Mouse (Mus musculus): ENCODE data around the gene Vps52. TPM values are rescaled to one million over a fixed set of nuclear protein-coding genes. Genes with fewer than 3 reads are reported as not detected.

The Vps52 gene
- polyA plus RNA-seq (2021), result 56.9 TPM

DNA sequence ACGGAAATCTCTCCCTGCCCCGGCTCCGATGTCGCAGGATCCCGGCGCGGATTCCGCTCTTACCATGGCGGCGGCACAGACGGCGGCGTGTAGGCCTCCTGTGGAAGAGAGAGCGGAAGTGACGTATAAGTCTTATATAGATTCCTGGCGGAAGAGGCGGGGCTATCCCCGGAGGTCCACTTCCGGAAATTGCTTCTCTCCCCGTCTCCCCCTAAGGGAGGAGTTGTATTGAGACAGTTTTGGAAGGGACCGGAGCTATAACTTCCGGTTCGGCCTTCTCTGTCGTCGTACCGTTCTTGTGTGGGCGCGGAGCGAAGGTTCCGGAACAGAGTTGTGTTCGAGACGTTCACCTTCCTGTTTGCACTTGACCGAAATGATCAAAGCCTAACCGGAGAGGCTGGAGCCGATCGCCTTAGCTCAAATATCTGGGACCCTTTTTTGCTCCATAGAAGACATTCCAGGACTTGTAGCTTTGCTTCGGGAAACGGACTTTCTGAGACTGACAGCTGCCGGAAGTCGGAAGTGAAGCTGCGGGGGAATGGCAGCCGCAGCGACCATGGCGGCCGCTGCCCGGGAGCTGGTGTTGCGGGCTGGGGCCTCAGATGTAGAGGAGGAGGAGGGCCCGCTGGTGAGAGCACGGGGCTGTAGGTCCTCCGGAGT, at the start of gene Vps52, which contains the start of gene Rps18:
TSS of gene Vps52 (plus strand) at position 258 of the 660 bp plus-strand sequence.
TSS of gene Rps18 (minus strand) at position 447 of the 660 bp plus-strand sequence.
- ATAC-seq, result peak; percentile 56
- H3K27me3 ChIP-seq, result no peaks in the 10 kb centered on the region
- TF ChIP-seq CTCF (IDR thresholded peaks at IDR 0.05), result no peak
- in situ Hi-C loops (cut with MboI; ENCODE audit: low pct_unique_long_range_greater_than_20kb), result no loop called here
- CTCF ChIA-PET, result interaction anchor here (1.2 to 1.3 kb wide), 2 partner anchors 15 to 29 kb away, joined by 3 to 5 read pairs; partner anchors contain the start of genes Pfdn6 and Wdr46
- POLR2A ChIA-PET, result interaction anchor here (1.0 to 3.2 kb wide), 6 partner anchors 10 to 53 kb away, joined by 3 to 9 read pairs (median 4); partner anchors contain the start of genes Daxx and Wdr46
- peak; percentile 91 for DNase-seq (ENCODE audit: low read depth, low spot score)

DNA sequence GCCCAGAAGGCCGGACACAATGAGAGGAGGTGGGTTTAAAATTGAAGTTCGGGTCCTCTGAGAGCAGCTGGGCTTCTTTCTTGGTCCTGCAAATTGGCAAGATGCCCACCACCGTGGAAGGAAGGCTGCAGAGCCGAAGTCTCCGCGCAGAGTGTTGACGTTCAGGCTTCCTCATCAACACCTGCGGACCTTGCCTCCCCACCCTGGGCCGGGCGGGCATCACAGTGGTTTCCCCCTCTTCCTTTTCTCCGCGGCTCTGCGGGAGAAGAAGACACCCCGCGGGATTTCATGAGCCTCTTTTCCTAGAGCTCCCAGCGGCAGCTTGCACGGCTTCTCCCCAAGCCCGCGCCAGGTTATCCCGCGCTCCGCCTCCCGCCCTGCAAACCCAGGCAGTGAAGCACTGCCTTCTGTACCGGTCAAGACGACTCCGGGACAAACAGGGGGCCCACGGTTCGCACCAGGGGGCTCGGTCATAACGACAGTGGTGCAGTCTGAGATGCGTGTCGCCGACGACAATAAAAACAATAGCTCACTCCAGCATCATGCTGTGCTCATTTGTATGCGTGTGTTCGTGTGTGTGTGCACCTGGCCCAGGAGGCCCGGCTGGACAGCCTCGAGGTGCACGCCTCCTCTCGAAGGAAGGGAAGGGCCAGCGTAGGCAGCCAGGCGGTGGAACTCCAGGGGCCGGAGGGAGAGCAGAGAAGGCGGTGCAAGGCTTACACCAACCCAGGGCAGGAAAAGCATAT, 47.1 kb upstream of the Vps52 start:
- H3K27me3 ChIP-seq, result no peaks in the 10 kb centered on the region
- peak; percentile 44 for ATAC-seq
- ChIA-PET CTCF (interaction anchor here (0.8 to 4.9 kb wide), 3 partner anchors 12 to 18 kb away, joined by 3 to 38 read pairs (median 3); partner anchors contain the start of gene Kifc1), POLR2A (interaction anchor here (0.5 to 1.7 kb wide), 4 partner anchors 11 to 47 kb away, joined by 3 to 8 read pairs (median 4); partner anchors contain the start of genes Rps18 and Vps52)
- in situ Hi-C loops (cut with MboI; ENCODE audit: low pct_unique_long_range_greater_than_20kb), result no loop called here
- no peak for TF ChIP-seq CTCF (IDR thresholded peaks at IDR 0.05)
- no peak for DNase-seq (ENCODE audit: low read depth, low spot score)

DNA sequence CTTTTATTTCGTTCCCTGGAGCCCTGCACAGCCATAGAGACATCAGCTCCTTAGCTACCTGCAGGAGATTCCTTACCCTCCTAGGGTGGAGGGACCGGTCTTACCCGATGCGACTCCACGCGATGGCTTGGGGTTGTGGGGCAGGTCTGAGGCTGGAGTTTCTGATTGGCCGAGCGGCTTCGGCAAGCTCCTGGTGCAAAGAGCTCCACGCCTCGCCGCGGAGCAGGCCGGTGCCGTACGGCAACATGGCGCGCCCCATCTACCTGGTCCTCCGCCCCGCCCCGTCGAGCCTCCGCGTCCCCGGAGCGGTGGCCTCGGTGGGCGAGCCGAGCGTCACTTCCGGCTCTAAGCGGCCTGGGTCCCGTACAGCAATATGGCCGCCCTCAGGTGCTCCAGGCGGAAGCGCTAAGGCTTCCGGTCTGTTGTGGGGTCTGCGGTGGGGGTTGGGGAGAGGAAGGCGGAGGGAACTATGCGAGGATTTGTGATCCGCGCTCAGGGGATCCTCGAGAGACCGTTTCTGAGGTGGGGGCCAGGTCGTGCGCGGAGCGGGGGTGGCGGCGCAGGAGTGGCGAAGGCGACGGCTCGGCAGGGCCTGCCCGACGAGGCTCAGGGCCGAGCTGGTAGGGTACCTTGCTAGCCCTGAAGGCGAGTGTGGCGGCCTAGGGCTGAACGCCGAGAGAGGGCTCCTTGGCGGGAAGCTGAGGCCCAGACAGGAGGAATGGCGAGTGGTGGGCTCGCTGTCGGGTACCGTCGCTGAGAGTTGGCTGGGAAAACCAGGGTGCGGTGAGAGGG, 46.3 kb upstream of the Vps52 start, which contains the start of gene Daxx:
TSS of gene Daxx (plus strand) at position 338 of the 792 bp plus-strand sequence.
- H3K27me3 ChIP-seq, result no peaks in the 10 kb centered on the region
- DNase-seq (ENCODE audit: low read depth, low spot score) (peak; percentile 89), ATAC-seq (peak; percentile 96)
- in situ Hi-C loops (cut with MboI; ENCODE audit: low pct_unique_long_range_greater_than_20kb), result no loop called here
- TF ChIP-seq CTCF (IDR thresholded peaks at IDR 0.05), result no peak
- CTCF ChIA-PET, result interaction anchor here (1.5 to 4.9 kb wide), 3 partner anchors 13 to 18 kb away, joined by 3 to 38 read pairs (median 5); partner anchors contain the start of gene Kifc1
- POLR2A ChIA-PET, result interaction anchor here (1.2 to 1.7 kb wide), 3 partner anchors 11 to 46 kb away, joined by 3 to 8 read pairs (median 4); partner anchors contain the start of genes Rps18 and Vps52

DNA sequence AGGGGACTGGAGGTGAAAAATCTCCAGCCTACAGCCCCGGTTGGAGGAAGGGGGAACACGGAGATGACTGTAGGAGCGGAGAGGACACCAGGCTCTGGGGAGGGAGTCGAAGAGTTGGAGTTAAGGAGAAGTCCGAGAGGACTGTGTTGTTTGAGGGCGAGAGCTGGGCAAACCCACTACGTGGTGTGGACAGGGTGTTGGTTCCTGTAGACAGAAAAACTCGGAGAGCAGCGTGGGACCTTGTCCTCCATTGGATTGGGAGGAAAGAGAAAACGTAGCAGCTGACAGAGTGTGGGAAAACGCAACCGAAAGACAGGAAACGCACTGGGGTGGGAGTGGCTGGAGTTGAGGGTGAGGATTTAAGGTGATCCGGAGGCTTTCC, 45.8 kb upstream of the Vps52 start:
- ATAC-seq (peak; percentile 10), DNase-seq (ENCODE audit: low read depth, low spot score) (no peak)
- POLR2A ChIA-PET, result interaction anchor here (1.7 kb wide), 1 partner anchor 45 kb away, joined by 8 read pairs; the partner anchor contains the start of genes Rps18 and Vps52
- TF ChIP-seq CTCF (IDR thresholded peaks at IDR 0.05), result no peak
- CTCF ChIA-PET, result interaction anchor here (1.3 to 4.9 kb wide), 3 partner anchors 13 to 19 kb away, joined by 4 to 38 read pairs (median 5); no protein-coding TSS in a partner anchor
- in situ Hi-C loops (cut with MboI; ENCODE audit: low pct_unique_long_range_greater_than_20kb), result no loop called here
- no peaks in the 10 kb centered on the region for H3K27me3 ChIP-seq

DNA sequence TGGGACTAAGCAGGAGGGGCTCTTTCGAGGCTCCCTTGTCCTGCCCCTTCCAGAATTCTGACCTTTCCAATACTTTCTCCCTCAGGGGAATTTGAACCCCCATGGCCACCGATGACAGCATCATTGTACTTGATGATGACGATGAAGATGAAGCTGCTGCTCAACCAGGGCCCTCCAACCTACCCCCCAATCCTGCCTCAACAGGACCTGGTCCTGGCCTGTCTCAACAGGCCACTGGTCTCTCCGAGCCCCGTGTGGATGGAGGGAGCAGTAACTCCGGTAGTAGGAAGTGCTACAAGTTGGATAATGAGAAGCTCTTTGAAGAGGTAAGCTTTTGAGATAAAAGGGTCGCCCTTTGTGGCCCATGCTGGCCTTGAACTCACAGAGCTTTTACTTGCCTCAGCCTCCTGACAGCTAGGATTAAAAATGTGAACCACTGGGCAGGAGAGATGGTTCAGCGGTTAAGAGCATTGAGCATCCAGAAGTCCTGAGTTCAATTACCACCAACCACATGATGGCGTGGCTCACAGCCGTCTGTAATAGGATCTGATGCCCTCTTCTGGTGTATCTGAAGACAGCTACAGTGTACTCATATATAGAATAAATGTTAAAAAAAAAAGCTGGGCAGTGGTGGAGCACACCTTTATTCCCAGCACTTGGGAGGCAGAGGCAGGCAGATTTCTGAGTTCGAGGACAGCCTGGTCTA, 45.1 kb upstream of the Vps52 start:
- in situ Hi-C loops (cut with MboI; ENCODE audit: low pct_unique_long_range_greater_than_20kb), result no loop called here
- ChIA-PET POLR2A (interaction anchor here (1.0 kb wide), 1 partner anchor 19 kb away, joined by 3 read pairs; the partner anchor contains the start of gene Rgl2), CTCF (interaction anchor here (1.3 to 4.9 kb wide), 3 partner anchors 14 to 20 kb away, joined by 4 to 38 read pairs (median 5); no protein-coding TSS in a partner anchor)
- ATAC-seq (no peak), DNase-seq (ENCODE audit: low read depth, low spot score) (no peak)
- no peak for TF ChIP-seq CTCF (IDR thresholded peaks at IDR 0.05)
- no peaks in the 10 kb centered on the region for H3K27me3 ChIP-seq

DNA sequence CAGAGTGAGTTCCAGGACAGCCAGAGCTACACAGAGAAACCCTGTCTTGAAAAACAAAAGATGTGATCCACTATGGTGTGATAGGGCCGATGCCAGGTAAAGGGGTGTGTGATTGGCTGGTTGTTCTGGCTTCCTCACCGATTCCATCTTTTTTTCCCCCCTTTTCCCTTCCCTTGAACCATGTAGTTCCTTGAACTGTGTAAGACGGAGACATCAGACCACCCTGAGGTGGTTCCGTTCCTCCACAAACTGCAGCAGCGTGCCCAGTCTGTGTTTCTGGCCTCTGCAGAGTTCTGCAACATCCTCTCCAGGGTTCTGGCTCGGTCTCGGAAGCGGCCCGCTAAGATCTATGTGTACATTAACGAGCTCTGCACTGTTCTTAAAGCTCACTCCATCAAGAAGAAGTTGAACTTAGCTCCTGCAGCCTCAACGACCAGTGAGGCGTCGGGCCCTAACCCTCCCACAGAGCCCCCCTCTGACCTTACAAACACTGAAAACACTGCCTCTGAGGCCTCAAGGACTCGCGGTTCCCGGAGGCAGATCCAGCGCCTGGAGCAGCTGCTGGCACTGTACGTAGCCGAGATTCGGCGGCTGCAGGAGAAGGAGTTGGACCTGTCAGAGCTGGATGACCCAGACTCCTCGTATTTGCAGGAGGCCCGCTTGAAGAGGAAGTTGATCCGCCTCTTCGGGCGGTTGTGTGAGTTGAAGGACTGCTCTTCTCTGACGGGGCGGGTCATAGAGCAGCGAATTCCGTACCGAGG, 44.4 kb upstream of the Vps52 start:
- in situ Hi-C loops (cut with MboI; ENCODE audit: low pct_unique_long_range_greater_than_20kb), result no loop called here
- no peaks in the 10 kb centered on the region for H3K27me3 ChIP-seq
- DNase-seq (ENCODE audit: low read depth, low spot score), result no peak
- ChIA-PET POLR2A (interaction anchor here (1.0 kb wide), 1 partner anchor 18 kb away, joined by 3 read pairs; the partner anchor contains the start of gene Rgl2), CTCF (interaction anchor here (1.3 to 4.9 kb wide), 3 partner anchors 15 to 20 kb away, joined by 4 to 38 read pairs (median 5); no protein-coding TSS in a partner anchor)
- no peak for ATAC-seq
- TF ChIP-seq CTCF (IDR thresholded peaks at IDR 0.05), result no peak

DNA sequence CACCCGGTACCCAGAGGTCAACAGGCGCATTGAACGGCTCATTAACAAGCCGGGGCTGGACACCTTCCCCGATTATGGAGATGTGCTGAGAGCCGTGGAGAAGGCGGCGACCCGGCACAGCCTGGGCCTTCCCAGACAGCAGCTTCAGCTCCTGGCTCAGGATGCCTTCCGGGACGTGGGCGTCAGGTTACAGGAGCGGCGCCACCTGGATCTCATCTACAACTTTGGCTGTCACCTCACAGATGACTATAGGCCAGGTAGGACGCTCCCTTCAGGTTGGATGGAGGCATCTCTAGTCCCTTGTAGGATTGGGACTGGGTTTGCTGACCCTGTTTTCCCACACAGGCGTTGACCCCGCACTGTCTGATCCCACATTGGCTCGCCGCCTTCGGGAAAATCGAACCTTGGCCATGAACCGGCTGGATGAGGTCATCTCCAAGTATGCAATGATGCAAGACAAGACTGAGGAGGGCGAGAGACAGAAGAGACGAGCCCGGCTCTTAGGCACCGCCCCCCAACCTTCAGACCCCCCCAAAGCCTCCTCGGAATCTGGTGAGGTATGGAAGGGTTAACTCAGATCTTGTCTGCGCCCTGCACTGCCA, 43.7 kb upstream of the Vps52 start:
- ChIA-PET POLR2A (interaction anchor here (0.6 to 1.0 kb wide), 2 partner anchors 18 to 90 kb away, joined by 3 read pairs; partner anchors contain the start of gene Rgl2), CTCF (no interaction called here)
- no peaks in the 10 kb centered on the region for H3K27me3 ChIP-seq
- DNase-seq (ENCODE audit: low read depth, low spot score) (no peak), ATAC-seq (no peak)
- in situ Hi-C loops (cut with MboI; ENCODE audit: low pct_unique_long_range_greater_than_20kb), result no loop called here
- no peak for TF ChIP-seq CTCF (IDR thresholded peaks at IDR 0.05)

DNA sequence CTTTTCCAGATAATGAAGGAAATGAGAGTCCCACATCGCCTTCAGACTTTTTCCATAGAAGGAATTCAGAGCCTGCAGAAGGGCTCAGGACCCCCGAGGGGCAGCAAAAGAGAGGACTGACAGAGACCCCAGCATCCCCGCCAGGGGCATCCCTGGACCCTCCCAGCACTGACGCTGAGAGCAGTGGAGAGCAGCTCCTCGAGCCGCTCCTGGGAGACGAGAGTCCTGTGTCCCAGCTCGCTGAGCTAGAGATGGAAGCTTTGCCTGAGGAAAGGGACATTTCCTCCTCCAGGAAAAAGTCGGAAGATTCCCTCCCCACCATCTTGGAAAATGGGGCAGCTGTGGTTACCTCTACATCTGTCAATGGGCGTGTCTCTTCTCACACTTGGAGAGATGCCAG, 42.3 kb upstream of the Vps52 start:
- in situ Hi-C loops (cut with MboI; ENCODE audit: low pct_unique_long_range_greater_than_20kb), result no loop called here
- ChIA-PET POLR2A (no interaction called here), CTCF (no interaction called here)
- ATAC-seq (no peak), DNase-seq (ENCODE audit: low read depth, low spot score) (no peak)
- no peak for TF ChIP-seq CTCF (IDR thresholded peaks at IDR 0.05)
- H3K27me3 ChIP-seq, result no peaks in the 10 kb centered on the region
